Mouse (Mus musculus) hindbrain, embryonic 13.5 days (tissue): ENCODE measurements around the gene Tollip. TPM values are rescaled to one million over a fixed set of nuclear protein-coding genes. Genes with fewer than 3 reads are reported as not detected.

ENCODE experiments used
- ATAC-seq: fragments of 200-750 bp; cut with Nextera tagmentation; 2 replicates; pipeline ENCODE4 v1.8.0; 2017; ENCODE audit warnings: moderate TSS enrichment; ENCODE audit not compliant: low FRiP score
- H3K27ac ChIP-seq: fragments of 300-500 bp; sonication (generic); 2 replicates; pipeline ENCODE4 v1.5.1; 2015; ENCODE audit warnings: inconsistent platforms, mild to moderate bottlenecking, moderate library complexity
- H3K27me3 ChIP-seq: fragments of 300-500 bp; sonication (generic); 2 replicates; pipeline ENCODE4 v1.6.1; 2015; ENCODE audit warnings: mild to moderate bottlenecking, inconsistent platforms
- H3K36me3 ChIP-seq: fragments of 300-500 bp; sonication (generic); 2 replicates; pipeline ENCODE4 v1.6.1; 2015; ENCODE audit warnings: mild to moderate bottlenecking, inconsistent platforms
- H3K4me1 ChIP-seq: fragments of 300-500 bp; sonication (generic); replicated peaks from 2 replicates; pipeline ENCODE4 v1.6.1; 2015; ENCODE audit warnings: inconsistent platforms
- H3K4me2 ChIP-seq: fragments of 300-500 bp; sonication (generic); 2 replicates; pipeline ENCODE4 v1.6.1; 2015; ENCODE audit warnings: inconsistent platforms, mild to moderate bottlenecking, moderate library complexity
- H3K4me3 ChIP-seq: fragments of 300-500 bp; sonication (generic); 2 replicates; pipeline ENCODE4 v1.5.1; 2015; ENCODE audit warnings: mild to moderate bottlenecking, inconsistent platforms
- H3K9ac ChIP-seq: fragments of 300-500 bp; sonication (generic); 2 replicates; pipeline ENCODE4 v1.6.1; 2015; ENCODE audit warnings: mild to moderate bottlenecking, inconsistent platforms
- H3K9me3 ChIP-seq: fragments of 300-500 bp; sonication (generic); 2 replicates; pipeline ENCODE4 v1.6.1; 2016; ENCODE audit warnings: inconsistent platforms
- WGBS: fragments of 180-500 bp; shearing (Covaris S2); methylation state at CpG from one replicate; pipeline ENCODE4 v1.1.7; 2015; 5-methylcytosine and 5-hydroxymethylcytosine counted together
- polyA plus RNA-seq: library from polyadenylated mRNA; unstranded; fragments of >200 nt; fragmentation: Nextera tagmentation; extraction: Ambion mirVana; gene quantifications from 2 replicates; pipeline ENCODE4 v1.2.1, GENCODE M21; 2015

Gene Tollip
- 70.1 and 72.9 TPM in 2 replicates for polyA plus RNA-seq

- Histone ChIP-seq H3K4me1 (peaks cover under 1% of the 10 kb centered on the region; the same call in 1 of the 2 replicates), H3K9me3 (no peaks in the 10 kb centered on the region), H3K27ac (no peak within 1 kb of the TSS), H3K4me2 (no peak within 1 kb of the TSS), H3K9ac (no peak within 1 kb of the TSS), H3K4me3 (no peak within 1 kb of the TSS), H3K36me3 (no peaks in the 10 kb centered on the region), H3K27me3 (no peaks in the 10 kb centered on the region)
- WGBS = 94% methylated on average over 2 of the region's 2 CpGs
- no peak for ATAC-seq
Observed at GRCm38 (mm10) chr7:141918407-141918806, at the start of gene Tollip. Gene Tollip (minus strand): TSS chr7:141918507.

- H3K27me3 ChIP-seq = no peaks in the 10 kb centered on the region
- H3K27ac ChIP-seq = no peak overlapping the region
- no peaks in the 10 kb centered on the region for H3K36me3 ChIP-seq
- H3K4me2 ChIP-seq = no peak overlapping the region
- no peak overlapping the region for H3K9ac ChIP-seq
- 94% methylated on average over 2 of the region's 2 CpGs for WGBS
- H3K4me3 ChIP-seq = no peak overlapping the region
- no peaks in the 10 kb centered on the region for H3K9me3 ChIP-seq
- no peak for ATAC-seq
- peaks cover 98% of the 10 kb centered on the region for H3K4me1 ChIP-seq
Observed at GRCm38 (mm10) chr7:141966281-141966680, 48.0 kb upstream of the Tollip start.

DNA sequence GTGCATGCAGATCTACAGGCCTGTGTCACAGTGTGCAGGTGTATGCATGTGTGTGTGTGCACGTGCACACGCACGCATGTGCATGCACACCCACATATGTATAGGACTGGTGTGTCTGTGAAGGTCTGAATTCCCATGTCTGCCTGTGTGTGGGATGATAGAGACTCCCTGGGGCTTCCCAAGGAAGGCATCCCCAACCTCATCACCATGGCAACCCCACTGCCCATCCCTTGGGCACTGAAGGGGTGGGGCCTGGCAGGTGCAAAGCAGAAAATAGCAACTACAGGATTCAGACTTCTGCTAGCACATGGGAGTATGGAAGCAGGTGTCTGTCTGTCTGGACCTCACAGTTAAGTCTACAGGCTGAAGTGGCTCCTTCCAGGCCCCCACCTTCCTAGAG lies 44.2 kb upstream of the Tollip start:
- Histone ChIP-seq H3K27ac (0 out of 2 replicates have a peak overlapping the region, but pooled peaks have one; percentile 23), H3K4me2 (no peak overlapping the region), H3K9me3 (no peaks in the 10 kb centered on the region), H3K9ac (no peak overlapping the region), H3K27me3 (no peaks in the 10 kb centered on the region), H3K4me3 (no peak overlapping the region), H3K36me3 (no peaks in the 10 kb centered on the region), H3K4me1 (peaks cover 98% of the 10 kb centered on the region)
- WGBS = 92% methylated on average over 3 of the region's 3 CpGs
- ATAC-seq = no peak

GRCm38 (mm10) chr7:141961491-141961890 lies 43.2 kb upstream of the Tollip start:
- Histone ChIP-seq H3K9ac (peak overlapping the region; percentile 46; the same call in 1 of the 2 replicates), H3K27ac (peak overlapping the region; percentile 30; the same call in 1 of the 2 replicates), H3K9me3 (no peaks in the 10 kb centered on the region), H3K4me1 (peaks cover 98% of the 10 kb centered on the region), H3K4me2 (no peak overlapping the region), H3K36me3 (no peaks in the 10 kb centered on the region), H3K4me3 (no peak overlapping the region), H3K27me3 (no peaks in the 10 kb centered on the region)
- ATAC-seq = no peak
- WGBS = 67% methylated on average over 3 of the region's 3 CpGs

- no peak for ATAC-seq
- no peaks in the 10 kb centered on the region for H3K36me3 ChIP-seq
- H3K9ac ChIP-seq = 0 out of 2 replicates have a peak overlapping the region, but pooled peaks have one; percentile 46
Observed at GRCm38 (mm10) chr7:141960926-141961325, 42.6 kb upstream of the Tollip start.

DNA sequence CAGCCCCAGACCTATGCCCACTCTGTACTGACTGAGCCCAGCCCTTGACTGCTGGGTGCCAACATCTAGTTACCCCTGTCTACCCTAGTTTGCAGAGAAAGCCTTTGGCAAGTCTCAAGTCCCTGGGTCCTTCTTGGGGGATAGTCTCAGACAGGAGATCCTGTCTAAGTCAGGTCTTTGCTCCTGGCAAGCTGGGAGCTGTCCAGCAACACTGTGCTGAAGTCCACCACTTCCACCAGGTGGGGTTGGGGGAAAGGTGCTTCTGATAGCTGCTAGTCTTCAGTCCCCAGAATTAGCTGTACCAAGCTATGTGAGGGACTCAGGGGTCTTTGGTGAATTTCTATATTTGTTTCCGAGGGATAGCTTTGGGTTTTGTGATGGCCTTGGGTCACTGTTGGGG lies 40.8 kb upstream of the Tollip start:
- Histone ChIP-seq H3K27me3 (no peaks in the 10 kb centered on the region), H3K4me3 (no peak overlapping the region), H3K27ac (no peak overlapping the region), H3K36me3 (no peaks in the 10 kb centered on the region), H3K9me3 (no peaks in the 10 kb centered on the region), H3K4me1 (peaks cover 98% of the 10 kb centered on the region), H3K9ac (no peak overlapping the region), H3K4me2 (no peak overlapping the region)
- 96% methylated on average over 1 of the region's 1 CpGs for WGBS
- no peak for ATAC-seq

More at GRCm38 (mm10) chr7:141960926-141961325, 42.6 kb upstream of the Tollip start:
- H3K9me3 ChIP-seq = no peaks in the 10 kb centered on the region
- H3K4me1 ChIP-seq = peaks cover 98% of the 10 kb centered on the region
- 79% methylated on average over 2 of the region's 2 CpGs for WGBS
- H3K27ac ChIP-seq = no peak overlapping the region
- H3K4me2 ChIP-seq = no peak overlapping the region
- H3K27me3 ChIP-seq = no peaks in the 10 kb centered on the region
- H3K4me3 ChIP-seq = no peak overlapping the region

GRCm38 (mm10) chr7:141958211-141958610 lies 39.9 kb upstream of the Tollip start:
- Histone ChIP-seq H3K9me3 (no peaks in the 10 kb centered on the region), H3K4me3 (no peak overlapping the region), H3K36me3 (peaks cover 4% of the 10 kb centered on the region; the same call in 1 of the 2 replicates), H3K4me2 (no peak overlapping the region), H3K27ac (no peak overlapping the region), H3K9ac (no peak overlapping the region), H3K4me1 (peaks cover 99% of the 10 kb centered on the region), H3K27me3 (no peaks in the 10 kb centered on the region)
- no peak for ATAC-seq
- 98% methylated on average over 2 of the region's 2 CpGs for WGBS

GRCm38 (mm10) chr7:141957524-141958051 lies 39.3 kb upstream of the Tollip start:
- H3K4me2 ChIP-seq = no peak overlapping the region
- WGBS = 77% methylated on average over 4 of the region's 4 CpGs
- peaks cover 99% of the 10 kb centered on the region for H3K4me1 ChIP-seq
- H3K27ac ChIP-seq = 0 out of 2 replicates have a peak overlapping the region, but pooled peaks have one; percentile 18
- H3K4me3 ChIP-seq = no peak overlapping the region
- H3K36me3 ChIP-seq = peaks cover 7% of the 10 kb centered on the region; the same call in 1 of the 2 replicates
- no peaks in the 10 kb centered on the region for H3K9me3 ChIP-seq
- peak overlapping the region; percentile 35; the same call in 1 of the 2 replicates for H3K9ac ChIP-seq
- ATAC-seq = peak; percentile 5; the same call in 1 of the 2 replicates
- no peaks in the 10 kb centered on the region for H3K27me3 ChIP-seq

DNA sequence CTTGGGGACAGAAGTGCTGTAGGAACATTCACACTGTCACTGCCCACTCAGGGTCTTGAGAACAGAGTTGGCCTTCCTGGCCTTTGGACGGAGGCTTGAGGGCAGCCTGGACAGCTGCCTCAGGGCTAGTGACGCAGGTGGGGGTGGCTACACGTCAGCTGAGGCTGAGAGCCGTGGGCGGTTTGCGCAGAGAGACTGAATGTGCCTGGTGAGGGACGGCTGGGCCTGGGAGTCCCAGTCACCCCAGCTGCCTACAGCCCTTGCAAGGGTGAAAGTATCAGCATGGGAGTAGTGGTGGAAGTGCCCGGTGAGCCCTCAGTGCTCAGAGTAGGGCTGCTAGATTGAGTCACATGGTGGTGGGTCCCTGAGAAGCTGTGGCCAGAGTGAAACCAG lies 37.9 kb upstream of the Tollip start:
- WGBS = 58% methylated on average over 8 of the region's 8 CpGs
- no peaks in the 10 kb centered on the region for H3K9me3 ChIP-seq
- peaks cover 15% of the 10 kb centered on the region for H3K36me3 ChIP-seq
- no peaks in the 10 kb centered on the region for H3K27me3 ChIP-seq
- ATAC-seq = no peak
- no peak overlapping the region for H3K4me3 ChIP-seq
- no peak overlapping the region for H3K9ac ChIP-seq
- no peak overlapping the region for H3K27ac ChIP-seq
- peaks cover 99% of the 10 kb centered on the region for H3K4me1 ChIP-seq
- no peak overlapping the region; the same call in 1 of the 2 replicates for H3K4me2 ChIP-seq

DNA sequence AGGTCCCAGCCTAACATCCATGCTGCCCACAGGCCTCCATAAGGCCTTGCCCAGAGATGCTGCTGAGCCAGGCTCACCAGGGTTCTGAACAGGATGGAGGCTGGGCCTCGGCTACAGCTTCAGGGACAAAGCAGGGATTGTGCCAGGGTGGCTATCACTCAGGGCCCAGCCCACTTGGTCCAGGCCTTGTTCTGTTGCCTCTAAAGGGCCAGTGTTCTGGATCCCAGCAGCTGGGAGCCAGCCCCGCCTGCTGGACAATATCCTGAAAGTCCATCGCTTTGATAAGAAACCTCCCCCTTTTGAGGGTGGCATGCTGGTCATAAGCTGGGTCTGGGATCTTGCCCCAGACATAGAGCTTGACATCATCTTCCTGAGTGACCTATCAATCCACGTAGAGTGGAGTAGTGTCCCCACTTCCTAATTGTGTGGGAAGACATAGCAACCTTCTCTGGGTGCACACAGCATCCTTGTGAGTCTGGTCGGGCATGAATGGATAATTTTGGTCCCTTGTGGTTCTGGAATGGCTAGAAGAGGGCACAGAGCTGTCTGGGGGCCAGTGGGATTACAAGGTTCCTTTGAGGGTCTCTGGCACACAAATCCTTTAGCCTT lies 37.4 kb upstream of the Tollip start:
- no peak overlapping the region for H3K4me3 ChIP-seq
- ATAC-seq = no peak
- WGBS = 76% methylated on average over 5 of the region's 5 CpGs
- peaks cover 98% of the 10 kb centered on the region for H3K4me1 ChIP-seq
- peak overlapping the region; percentile 13 for H3K4me2 ChIP-seq
- H3K9ac ChIP-seq = peak overlapping the region; percentile 60
- peaks cover 15% of the 10 kb centered on the region for H3K36me3 ChIP-seq
- H3K9me3 ChIP-seq = no peaks in the 10 kb centered on the region
- H3K27me3 ChIP-seq = no peaks in the 10 kb centered on the region
- H3K27ac ChIP-seq = 0 out of 2 replicates have a peak overlapping the region, but pooled peaks have one; percentile 55

DNA sequence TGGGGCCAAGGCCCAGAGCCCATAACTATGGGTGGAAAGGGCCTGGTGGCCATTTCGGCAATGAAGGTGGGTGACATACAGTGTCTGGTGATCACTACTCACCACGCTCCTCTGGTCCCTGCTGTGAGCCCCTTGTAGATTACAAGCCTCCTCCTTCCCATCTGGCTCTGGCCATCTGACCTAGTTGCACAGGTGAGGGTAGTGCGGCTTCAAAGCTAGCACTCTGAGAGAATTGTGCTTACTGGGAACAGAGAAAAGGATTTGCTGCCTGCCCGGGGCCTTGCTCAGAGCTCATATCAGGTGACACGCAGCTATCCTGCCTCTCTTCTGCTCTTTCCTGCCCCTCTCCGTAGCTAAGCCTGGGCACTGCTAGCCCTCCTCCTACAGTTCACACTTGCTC lies 35.3 kb upstream of the Tollip start:
- Histone ChIP-seq H3K9ac (peak overlapping the region; percentile 58; the same call in 1 of the 2 replicates), H3K4me1 (peaks cover 82% of the 10 kb centered on the region), H3K4me3 (no peak overlapping the region), H3K27ac (0 out of 2 replicates have a peak overlapping the region, but pooled peaks have one; percentile 35), H3K4me2 (peak overlapping the region; percentile 27; the same call in 1 of the 2 replicates), H3K27me3 (no peaks in the 10 kb centered on the region), H3K9me3 (no peaks in the 10 kb centered on the region), H3K36me3 (peaks cover 15% of the 10 kb centered on the region)
- ATAC-seq = no peak
- WGBS = 80% methylated on average over 6 of the region's 6 CpGs

- ATAC-seq = no peak
Observed at GRCm38 (mm10) chr7:141952920-141953319, 34.6 kb upstream of the Tollip start.

More at GRCm38 (mm10) chr7:141952920-141953319, 34.6 kb upstream of the Tollip start:
- Histone ChIP-seq H3K9me3 (no peaks in the 10 kb centered on the region), H3K4me2 (peak overlapping the region; percentile 98), H3K4me3 (no peak overlapping the region), H3K9ac (peak overlapping the region; percentile 46; the same call in 1 of the 2 replicates), H3K27ac (no peak overlapping the region), H3K27me3 (peaks cover 5% of the 10 kb centered on the region; the same call in 1 of the 2 replicates), H3K36me3 (peaks cover 15% of the 10 kb centered on the region), H3K4me1 (peaks cover 83% of the 10 kb centered on the region)
- 78% methylated on average over 4 of the region's 4 CpGs for WGBS
